Mouse (Mus musculus): Measurements from ENCODE around the gene Scd1.

- TF ChIP-seq GATA1 (IDR thresholded peaks at IDR 0.05; ENCODE audit: low read length) (no peak), TAL1 (IDR thresholded peaks at IDR 0.05; ENCODE audit: low read length) (no peak)
These were observed 20.0 kb upstream of the Scd1 start for GRCm38 (mm10) chr19:44427721-44428120.
